Mouse (Mus musculus) hindbrain, postnatal 0 days (tissue): Measurements from ENCODE around the gene Adora2b. TPM values are rescaled to one million over a fixed set of nuclear protein-coding genes. Genes with fewer than 3 reads are reported as not detected.

ENCODE experiments used
- ATAC-seq: fragments of 200-750 bp; cut with Nextera tagmentation; 2 replicates; pipeline ENCODE4 v1.8.0; 2017; ENCODE audit warnings: mild to moderate bottlenecking, moderate TSS enrichment, moderate library complexity
- DNase-seq: peaks from one replicate; pipeline ENCODE4 v3.0.0-alpha.2; 2015; ENCODE audit warnings: low spot score
- H3K27ac ChIP-seq: fragments of 300-500 bp; sonication (generic); 2 replicates; pipeline ENCODE4 v1.5.1; 2014; ENCODE audit warnings: mild to moderate bottlenecking
- H3K27me3 ChIP-seq: fragments of 300-500 bp; sonication (generic); 2 replicates; pipeline ENCODE4 v1.6.1; 2014; ENCODE audit warnings: low read length, mixed read lengths; ENCODE audit not compliant: insufficient read depth
- H3K36me3 ChIP-seq: fragments of 300-500 bp; sonication (generic); 2 replicates; pipeline ENCODE4 v1.6.1; 2014; ENCODE audit warnings: low read length, mixed read lengths; ENCODE audit not compliant: insufficient read depth
- H3K4me1 ChIP-seq: fragments of 300-500 bp; sonication (generic); 2 replicates; pipeline ENCODE4 v1.6.1; 2014; ENCODE audit warnings: antibody characterized with exemption, low read length, mixed read lengths; ENCODE audit not compliant: insufficient read depth
- H3K4me2 ChIP-seq: fragments of 300-500 bp; sonication (generic); 2 replicates; pipeline ENCODE4 v1.6.1; 2014; ENCODE audit warnings: low read depth, mild to moderate bottlenecking, low read length, moderate library complexity, mixed read lengths
- H3K4me3 ChIP-seq: fragments of 300-500 bp; sonication (generic); 2 replicates; pipeline ENCODE4 v1.5.1; 2014; ENCODE audit warnings: low read length
- H3K9ac ChIP-seq: fragments of 300-500 bp; sonication (generic); replicated peaks from 2 replicates; pipeline ENCODE4 v1.6.1; 2014; ENCODE audit warnings: mild to moderate bottlenecking, low read length, moderate library complexity, mixed read lengths
- H3K9me3 ChIP-seq: fragments of 300-500 bp; sonication (generic); 2 replicates; pipeline ENCODE4 v1.6.1; 2016; ENCODE audit warnings: low read length, mixed read lengths
- CTCF ChIP-seq: IDR thresholded peaks from 2 replicates; pipeline ENCODE4 v1.5.1; 2016; ENCODE audit warnings: antibody characterized with exemption, control low read depth, low read depth
- whole genome bisulfite sequencing: fragments of 180-500 bp; shearing (Covaris S2); extraction: QIAGEN DNeasy Blood & Tissue Kit; methylation state at CpG from one replicate; pipeline ENCODE4 v1.1.7; 2014; 5-methylcytosine and 5-hydroxymethylcytosine counted together
- polyA plus RNA-seq: library from polyadenylated mRNA; unstranded; fragments of >200 nt; fragmentation: Nextera tagmentation; extraction: Ambion mirVana; gene quantifications from 2 replicates; pipeline ENCODE4 v1.2.1, GENCODE M21; 2015
- total RNA-seq: library from RNA; depleted of rRNA; stranded (reverse); fragments of >200 nt; gene quantifications from 2 replicates; pipeline ENCODE4 v1.2.3, GENCODE M21; 2014

Adora2b gene
- total and polyA plus RNA-seq, 2 experiments from 2014 or later, result 10.4 to 12.4 TPM

DNA sequence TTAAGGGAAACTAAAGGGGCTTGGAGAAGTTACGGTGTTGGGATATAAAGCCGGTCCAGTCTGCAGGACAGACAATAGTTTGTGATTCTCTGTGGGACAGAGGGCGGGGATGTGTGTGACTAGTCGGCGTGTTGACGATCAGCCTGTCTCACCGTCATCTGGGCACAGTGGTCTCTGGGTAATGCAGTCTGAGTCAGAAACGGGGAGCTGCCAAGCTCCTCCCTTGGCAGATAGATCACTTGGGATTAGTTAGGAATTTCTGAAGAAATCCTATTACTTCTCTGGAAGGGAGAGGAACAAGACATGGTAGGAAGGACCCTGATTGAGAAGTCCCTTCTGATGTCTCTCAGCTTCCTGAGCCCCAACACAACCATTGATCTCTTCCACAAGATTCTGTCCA lies 4.9 kb upstream of the Adora2b start:
- ATAC-seq (no peak), DNase-seq (no peak)

DNA sequence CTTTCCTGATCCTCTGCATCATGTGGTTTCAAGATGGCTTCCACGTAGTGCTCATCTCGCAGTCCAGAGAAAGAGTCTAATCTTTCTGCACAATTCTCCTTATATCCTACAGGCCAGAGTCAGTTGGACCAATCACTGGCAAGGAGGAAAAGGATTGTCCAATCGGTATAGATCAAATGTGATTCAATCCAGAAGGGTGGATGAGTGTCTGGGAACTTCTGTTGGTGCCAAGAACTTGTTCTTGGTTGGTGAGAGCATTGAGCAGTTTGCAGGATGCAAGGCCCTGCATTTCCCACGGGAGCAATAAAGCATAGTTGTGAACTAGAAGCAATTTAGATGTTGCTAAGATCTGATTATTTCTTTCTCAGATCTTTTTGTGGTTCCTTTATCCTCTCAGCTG lies 4.3 kb upstream of the Adora2b start:
- Histone ChIP-seq H3K4me3 (no peak overlapping the region), H3K36me3 (no peaks in the 10 kb centered on the region), H3K27me3 (no peaks in the 10 kb centered on the region), H3K4me1 (peaks cover 3% of the 10 kb centered on the region; the same call in 1 of the 2 replicates), H3K9me3 (no peaks in the 10 kb centered on the region), H3K9ac (no peak overlapping the region), H3K27ac (no peak overlapping the region), H3K4me2 (no peak overlapping the region)
- no peak for TF ChIP-seq CTCF
- DNase-seq (no peak), ATAC-seq (no peak)
- WGBS, result 91% methylated on average over 4 of the region's 4 CpGs

More for the DNA sequence above, 4.9 kb upstream of the Adora2b start:
- Histone ChIP-seq H3K9ac (no peak overlapping the region), H3K4me1 (no peaks in the 10 kb centered on the region), H3K4me2 (no peak overlapping the region), H3K27ac (no peak overlapping the region), H3K27me3 (no peaks in the 10 kb centered on the region), H3K36me3 (no peaks in the 10 kb centered on the region), H3K9me3 (no peaks in the 10 kb centered on the region), H3K4me3 (no peak overlapping the region)
- 80% methylated on average over 8 of the region's 8 CpGs for WGBS
- TF ChIP-seq CTCF, result no peak

DNA sequence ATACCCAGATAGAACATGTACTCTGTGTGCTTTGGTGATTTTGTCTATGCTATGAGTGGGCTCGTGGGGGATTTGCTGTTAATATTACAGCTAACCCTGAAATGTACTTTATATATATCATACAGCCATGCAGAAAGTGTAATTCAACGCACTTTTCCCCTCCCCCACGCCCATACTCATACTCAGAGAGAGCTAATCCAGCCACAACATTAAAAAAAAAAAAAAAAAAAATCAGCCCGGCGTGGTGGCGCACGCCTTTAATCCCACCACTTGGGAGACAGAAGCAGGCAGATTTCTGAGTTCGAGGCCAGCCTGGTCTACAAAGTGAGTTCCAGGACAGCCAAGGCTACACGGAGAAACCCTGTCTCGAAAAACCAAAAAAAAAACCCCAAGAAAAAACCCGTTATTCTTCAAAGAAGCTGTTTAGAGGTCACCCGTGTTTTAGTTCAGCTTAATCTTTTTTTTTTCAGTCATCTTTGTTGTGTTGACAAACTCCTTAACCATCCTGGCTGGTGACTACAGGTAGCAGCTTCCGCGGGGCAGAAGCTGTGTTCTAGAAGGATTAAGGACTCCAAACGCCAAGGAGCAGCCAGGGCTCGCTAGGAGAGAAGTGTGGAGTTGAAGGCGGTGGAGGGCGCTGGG lies 904 bp upstream of the Adora2b start:
- Histone ChIP-seq H3K4me2 (peak overlapping the region; percentile 100), H3K9me3 (no peaks in the 10 kb centered on the region), H3K36me3 (no peaks in the 10 kb centered on the region), H3K9ac (peak overlapping the region; percentile 48), H3K27ac (no peak overlapping the region), H3K4me1 (peaks cover 4% of the 10 kb centered on the region; the same call in 1 of the 2 replicates), H3K27me3 (no peaks in the 10 kb centered on the region), H3K4me3 (peak overlapping the region; percentile 61)
- ATAC-seq (no peak), DNase-seq (no peak)
- WGBS, result 39% methylated on average over 18 of the region's 18 CpGs
- no peak for TF ChIP-seq CTCF

DNA sequence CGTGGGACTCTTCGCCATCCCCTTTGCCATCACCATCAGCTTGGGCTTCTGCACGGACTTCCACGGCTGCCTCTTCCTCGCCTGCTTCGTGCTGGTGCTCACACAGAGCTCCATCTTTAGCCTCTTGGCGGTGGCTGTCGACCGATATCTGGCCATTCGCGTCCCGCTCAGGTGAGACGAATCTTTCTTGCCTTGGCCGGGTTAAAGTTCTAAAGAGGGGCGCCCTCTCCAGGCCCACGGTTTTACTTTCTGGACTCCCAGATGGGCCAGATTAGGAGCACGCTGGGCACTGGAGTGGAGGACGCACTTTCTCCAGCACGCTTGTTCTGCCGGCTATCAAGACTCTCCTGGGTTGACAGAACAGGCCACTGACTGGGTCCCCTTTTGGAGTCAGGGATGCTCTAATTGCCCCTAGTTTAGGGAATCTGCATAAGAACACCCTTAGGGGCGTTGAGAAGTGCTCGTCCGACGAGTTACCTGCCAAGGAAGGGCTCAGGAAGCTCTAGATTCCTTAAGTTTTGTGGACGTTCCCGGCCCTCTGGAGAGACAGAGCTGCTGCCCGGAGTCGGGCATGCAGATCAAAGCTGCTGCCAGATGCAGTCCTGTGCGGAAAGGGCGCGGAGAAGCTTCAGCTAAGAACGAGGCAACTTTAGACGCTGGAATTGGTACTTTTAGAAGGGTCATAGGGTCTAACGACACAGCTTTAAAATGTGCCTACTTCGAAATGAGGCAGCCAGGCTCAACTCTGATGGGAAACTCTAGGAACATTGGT lies 668 bp downstream of the Adora2b start:
- no peaks in the 10 kb centered on the region for H3K27me3 ChIP-seq
- WGBS, result 2% methylated on average over 35 of the region's 35 CpGs
- peak overlapping the region; percentile 46 for H3K27ac ChIP-seq
- H3K4me1 ChIP-seq, result peaks cover 4% of the 10 kb centered on the region; the same call in 1 of the 2 replicates
- DNase-seq (peak; percentile 41), ATAC-seq (peak; percentile 14; the same call in 1 of the 2 replicates)
- no peaks in the 10 kb centered on the region for H3K9me3 ChIP-seq
- no peaks in the 10 kb centered on the region for H3K36me3 ChIP-seq
- TF ChIP-seq CTCF, result no peak
- H3K4me2 ChIP-seq, result peak overlapping the region; percentile 100
- peak overlapping the region; percentile 61 for H3K4me3 ChIP-seq
- peak overlapping the region; percentile 48 for H3K9ac ChIP-seq

DNA sequence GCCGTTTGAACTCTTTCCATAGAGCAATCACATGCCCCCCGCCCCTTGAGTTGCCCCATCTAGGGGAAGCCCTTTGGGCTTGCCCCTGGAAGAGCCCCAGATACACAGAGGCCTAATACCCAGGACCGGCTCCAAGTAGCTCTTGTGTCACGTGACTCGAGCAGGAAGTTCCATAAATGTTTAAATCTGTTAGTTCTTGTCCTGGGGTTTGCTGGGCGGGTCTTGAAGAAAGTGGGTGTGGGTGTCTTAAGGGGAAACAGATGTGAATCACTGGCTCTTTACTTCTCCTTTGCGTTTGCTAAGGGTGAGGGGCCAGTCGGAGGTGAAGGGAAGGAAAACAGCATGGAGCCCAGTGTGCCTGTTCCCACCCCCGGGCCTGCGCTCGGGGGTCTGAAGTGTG lies 2.3 kb downstream of the Adora2b start:
- Histone ChIP-seq H3K36me3 (no peaks in the 10 kb centered on the region), H3K9ac (no peak overlapping the region), H3K27me3 (no peaks in the 10 kb centered on the region), H3K4me1 (peaks cover 4% of the 10 kb centered on the region; the same call in 1 of the 2 replicates), H3K4me2 (peak overlapping the region; percentile 100; the same call in 1 of the 2 replicates), H3K4me3 (0 out of 2 replicates have a peak overlapping the region, but pooled peaks have one; percentile 2), H3K27ac (no peak overlapping the region), H3K9me3 (no peaks in the 10 kb centered on the region)
- WGBS, result 76% methylated on average over 11 of the region's 11 CpGs
- DNase-seq, result no peak
- TF ChIP-seq CTCF, result no peak
- ATAC-seq, result no peak

DNA sequence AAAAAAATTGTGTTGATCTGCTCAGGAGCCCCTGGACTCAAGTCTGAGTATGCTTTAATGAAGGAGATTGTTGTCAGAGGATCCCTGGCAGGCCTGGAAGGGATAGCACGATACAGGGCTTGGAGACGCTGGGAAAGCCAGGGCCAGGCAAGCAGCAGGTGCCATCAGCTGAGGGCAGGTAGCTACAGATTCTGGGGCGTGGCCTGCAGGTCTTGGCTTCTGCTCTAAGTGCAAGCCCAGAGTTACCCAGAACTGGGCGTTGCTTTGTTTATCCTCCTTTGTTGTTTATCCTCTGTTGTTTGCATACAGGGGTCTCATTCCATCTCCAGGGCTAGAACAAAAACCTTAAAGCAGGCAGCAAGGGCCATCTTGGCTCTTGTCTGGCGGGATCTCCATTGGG lies 4.6 kb downstream of the Adora2b start:
- no peak overlapping the region for H3K4me2 ChIP-seq
- peaks cover 4% of the 10 kb centered on the region; the same call in 1 of the 2 replicates for H3K4me1 ChIP-seq
- H3K27ac ChIP-seq, result no peak overlapping the region
- no peaks in the 10 kb centered on the region for H3K9me3 ChIP-seq
- H3K4me3 ChIP-seq, result no peak overlapping the region
- H3K9ac ChIP-seq, result no peak overlapping the region
- H3K27me3 ChIP-seq, result no peaks in the 10 kb centered on the region
- ATAC-seq (no peak), DNase-seq (no peak)
- WGBS, result 78% methylated on average over 5 of the region's 5 CpGs
- H3K36me3 ChIP-seq, result no peaks in the 10 kb centered on the region
- no peak for TF ChIP-seq CTCF

DNA sequence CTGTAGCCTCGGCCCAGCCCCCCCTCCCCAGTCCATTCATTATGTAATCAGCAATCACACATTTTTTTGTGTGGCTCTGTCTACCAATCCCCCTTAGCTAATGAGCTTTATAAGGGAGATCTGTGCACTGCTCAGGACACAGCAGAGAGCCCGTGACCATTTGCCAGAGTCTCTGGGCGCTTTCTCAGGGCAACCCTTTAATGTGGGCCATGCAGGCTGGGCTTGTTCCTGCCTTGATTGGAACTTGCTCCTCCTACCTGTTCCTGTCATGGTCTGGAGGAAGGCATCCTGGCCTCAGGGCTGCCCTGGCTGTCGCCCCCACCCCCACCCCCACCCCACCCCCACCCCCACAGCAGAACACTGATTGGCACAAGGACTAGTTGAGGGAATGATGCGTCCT lies 10.4 kb downstream of the Adora2b start:
- no peak for TF ChIP-seq CTCF
- no peaks in the 10 kb centered on the region for H3K27me3 ChIP-seq
- WGBS, result 61% methylated on average over 5 of the region's 5 CpGs
- no peaks in the 10 kb centered on the region for H3K9me3 ChIP-seq
- no peak overlapping the region for H3K4me3 ChIP-seq
- H3K4me2 ChIP-seq, result no peak overlapping the region
- no peak overlapping the region for H3K9ac ChIP-seq
- H3K36me3 ChIP-seq, result no peaks in the 10 kb centered on the region
- no peak for DNase-seq
- ATAC-seq, result no peak
- H3K27ac ChIP-seq, result no peak overlapping the region
- H3K4me1 ChIP-seq, result no peaks in the 10 kb centered on the region
